Mouse (Mus musculus): ENCODE measurements at regions not wholly inside any gene's neighbourhood (a gene's known extent, or its start where the extent isn't known, plus 50 kb on each side); places are given as distances from the start of the nearest gene placed in this dataset.

GRCm38 (mm10) chr12:25565131-25565530 is 468.2 kb upstream of the Id2 start:
- TF ChIP-seq FLI1 (IDR thresholded peaks at IDR 0.05; ENCODE audit: low read length) (no peak), GATA1 (IDR thresholded peaks at IDR 0.05; ENCODE audit: borderline replicate concordance, low read length) (no peak)

Data from megakaryocyte, embryonic 14.5 days (primary cell).